Mouse (Mus musculus) kidney, adult 18-20 months (tissue): Measurements from ENCODE around the gene Dclk2.

Experiments used
- DNase-seq: peaks from one replicate; pipeline ENCODE4 v3.0.0; 2021

Dclk2 gene

GRCm38 (mm10) chr3:86887512-86887911 lies 33.1 kb downstream of the Dclk2 start:
- no peak for DNase-seq

GRCm38 (mm10) chr3:86885180-86885579 lies 35.5 kb downstream of the Dclk2 start:
- DNase-seq, result no peak

- no peak for DNase-seq
These were observed 36.2 kb downstream of the Dclk2 start for GRCm38 (mm10) chr3:86884481-86884880.

- no peak for DNase-seq
These were observed 36.7 kb downstream of the Dclk2 start for GRCm38 (mm10) chr3:86883985-86884384.

- DNase-seq, result no peak
These were observed 44.7 kb downstream of the Dclk2 start for GRCm38 (mm10) chr3:86875912-86876311.

- peak; percentile 6 for DNase-seq
These were observed 47.5 kb downstream of the Dclk2 start for GRCm38 (mm10) chr3:86873092-86873600.

- no peak for DNase-seq
These were observed 49.7 kb downstream of the Dclk2 start for GRCm38 (mm10) chr3:86870952-86871351.

GRCm38 (mm10) chr3:86870411-86870810 lies 50.2 kb downstream of the Dclk2 start:
- no peak for DNase-seq

- DNase-seq, result no peak
These were observed 51.9 kb downstream of the Dclk2 start for GRCm38 (mm10) chr3:86868721-86869120.

DNA sequence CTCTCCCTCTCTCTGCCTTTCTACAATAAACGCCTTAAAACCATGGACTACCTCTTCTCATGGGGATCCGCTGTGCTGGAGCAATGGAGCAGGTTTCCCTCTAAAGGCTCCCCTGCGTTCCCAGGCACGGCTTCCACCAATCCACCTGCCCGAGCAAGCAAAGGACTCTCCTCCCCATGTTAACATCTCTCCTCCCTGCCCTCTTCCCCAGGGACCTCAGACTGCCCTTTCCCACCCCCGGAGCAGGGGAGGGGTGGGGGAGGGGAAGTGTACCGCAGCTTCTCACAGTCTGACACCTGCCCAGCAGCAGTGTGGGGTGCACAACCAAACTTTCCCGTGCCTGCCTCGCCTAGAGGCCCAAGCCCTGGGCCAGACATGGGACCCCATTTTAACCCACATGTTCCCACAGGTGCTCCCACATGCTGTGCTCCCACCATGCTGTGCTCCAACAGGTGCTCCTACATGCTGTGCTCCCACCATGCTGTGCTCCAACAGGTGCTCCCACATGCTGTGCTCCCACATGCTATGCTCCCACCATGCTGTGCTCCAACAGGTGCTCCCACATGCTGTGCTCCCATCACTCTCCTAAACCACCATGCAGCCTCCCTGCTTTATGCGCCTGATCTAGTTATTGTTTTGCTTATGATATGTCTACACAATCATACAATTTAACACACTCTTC lies 57.2 kb downstream of the Dclk2 start:
- DNase-seq, result no peak

DNA sequence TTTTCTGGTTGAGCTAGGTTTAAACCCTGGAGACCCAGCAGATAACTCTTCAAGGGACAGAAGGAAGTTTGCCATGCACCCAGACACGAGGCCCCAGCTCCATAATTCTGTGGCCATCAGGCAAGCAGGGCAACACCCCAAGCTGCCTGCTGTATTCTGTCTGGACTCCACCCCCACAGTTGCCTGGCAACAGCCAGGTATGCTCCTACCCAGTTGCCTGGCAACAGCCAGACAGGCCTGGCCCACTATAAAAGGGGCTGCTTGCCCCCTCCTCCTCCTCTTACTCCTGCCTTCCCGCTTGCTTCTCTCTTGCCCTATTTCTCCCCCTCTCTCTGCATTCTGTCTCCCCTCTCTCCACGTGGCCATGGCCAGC lies 57.7 kb downstream of the Dclk2 start:
- no peak for DNase-seq

GRCm38 (mm10) chr3:86862245-86862938 lies 58.3 kb downstream of the Dclk2 start:
- DNase-seq, result no peak

GRCm38 (mm10) chr3:86859791-86860190 lies 60.9 kb downstream of the Dclk2 start:
- DNase-seq, result no peak

- DNase-seq, result no peak
These were observed 62.0 kb downstream of the Dclk2 start for GRCm38 (mm10) chr3:86858699-86859098.

- no peak for DNase-seq
These were observed 62.7 kb downstream of the Dclk2 start for GRCm38 (mm10) chr3:86857833-86858398.

- no peak for DNase-seq
These were observed 67.8 kb downstream of the Dclk2 start for GRCm38 (mm10) chr3:86852867-86853266.

- no peak for DNase-seq
These were observed 69.5 kb downstream of the Dclk2 start for GRCm38 (mm10) chr3:86851131-86851530.

DNA sequence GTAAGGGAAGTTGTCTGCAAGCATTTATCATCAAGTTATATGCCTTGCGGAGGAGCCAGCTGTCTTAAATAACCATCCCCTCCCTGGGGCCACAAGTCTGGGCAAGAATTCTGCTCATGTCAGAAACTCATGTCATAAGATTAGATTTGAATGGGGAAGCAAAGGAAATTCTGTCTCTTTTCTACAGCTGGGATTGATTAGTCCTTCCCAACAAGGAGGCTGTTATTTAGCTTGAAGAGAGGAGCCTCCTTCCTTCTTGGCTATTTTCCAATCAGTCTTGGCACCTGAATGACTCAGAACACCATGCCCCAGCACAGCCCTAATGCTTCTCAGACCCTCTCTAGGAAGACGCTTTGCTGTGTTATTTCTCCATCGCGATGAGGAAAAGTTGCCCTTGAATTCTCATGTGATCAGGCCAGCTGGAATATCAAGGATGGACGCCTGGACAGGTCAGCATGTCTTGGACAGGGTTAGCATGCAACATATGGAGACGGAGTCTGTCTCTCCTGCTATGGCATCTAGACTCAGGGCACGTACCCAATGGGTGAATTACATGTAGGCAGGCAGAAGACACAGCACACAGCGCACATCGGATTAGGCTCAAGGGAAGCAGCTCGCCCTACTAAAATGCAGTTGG lies 70.1 kb downstream of the Dclk2 start:
- DNase-seq, result no peak

DNA sequence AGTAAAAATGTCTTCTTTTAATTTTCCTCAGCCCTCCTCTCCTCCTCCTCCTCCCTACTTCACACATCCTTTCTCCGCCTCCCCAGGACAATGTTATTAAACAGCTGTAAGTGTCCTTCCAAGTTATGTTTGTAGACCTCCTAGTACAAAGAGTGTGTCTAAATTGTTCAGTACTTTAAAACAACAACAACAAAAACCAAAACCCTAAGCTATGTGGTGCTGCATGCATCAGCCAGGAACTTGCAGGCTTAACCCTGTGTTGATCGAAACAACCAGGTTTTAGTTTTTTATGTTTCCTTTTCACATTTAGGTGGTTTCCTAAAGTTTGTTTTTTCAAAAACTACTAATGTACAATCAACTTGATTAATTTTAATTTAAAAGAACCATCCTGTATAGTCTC lies 71.3 kb downstream of the Dclk2 start:
- DNase-seq, result no peak

DNA sequence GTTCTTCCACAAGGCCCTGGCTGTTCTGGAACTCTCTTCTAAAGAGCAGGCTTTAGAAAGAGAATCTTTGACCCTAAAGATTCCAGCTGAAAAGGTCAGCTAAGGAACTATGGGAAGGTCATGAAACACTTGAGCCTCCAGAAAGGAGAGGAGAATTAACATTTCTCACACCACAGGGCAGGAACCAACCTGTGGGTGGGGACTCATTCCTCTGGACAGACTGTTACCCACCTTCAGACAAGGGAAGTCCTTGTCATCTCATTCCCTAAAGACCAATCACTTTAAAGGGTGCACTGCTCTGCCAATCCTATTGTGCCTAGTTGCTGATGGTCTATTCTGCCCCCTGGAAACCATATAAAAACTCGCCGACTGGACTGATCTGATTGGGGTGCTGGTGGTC lies 73.1 kb downstream of the Dclk2 start:
- no peak for DNase-seq

GRCm38 (mm10) chr3:86846036-86846435 lies 74.6 kb downstream of the Dclk2 start:
- DNase-seq, result no peak

DNA sequence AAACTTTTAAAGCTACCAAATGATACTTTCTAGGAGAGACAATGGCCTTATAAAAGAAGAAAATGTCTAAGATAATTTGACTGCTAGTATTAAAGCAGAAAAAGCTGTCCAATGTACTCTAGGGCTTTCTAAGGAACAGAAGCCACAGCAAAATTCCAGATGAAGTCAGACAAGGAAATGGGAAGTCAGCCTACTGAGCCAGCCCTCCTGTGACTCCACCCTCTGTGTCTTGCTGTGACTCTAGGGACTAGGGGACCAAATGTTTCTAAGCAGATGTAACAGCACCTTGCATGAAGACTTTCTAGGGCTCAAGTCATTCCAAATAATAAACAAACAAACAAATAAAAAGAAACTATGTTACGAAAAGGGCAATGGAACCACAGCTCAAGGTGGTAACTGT lies 75.1 kb downstream of the Dclk2 start:
- no peak for DNase-seq

DNA sequence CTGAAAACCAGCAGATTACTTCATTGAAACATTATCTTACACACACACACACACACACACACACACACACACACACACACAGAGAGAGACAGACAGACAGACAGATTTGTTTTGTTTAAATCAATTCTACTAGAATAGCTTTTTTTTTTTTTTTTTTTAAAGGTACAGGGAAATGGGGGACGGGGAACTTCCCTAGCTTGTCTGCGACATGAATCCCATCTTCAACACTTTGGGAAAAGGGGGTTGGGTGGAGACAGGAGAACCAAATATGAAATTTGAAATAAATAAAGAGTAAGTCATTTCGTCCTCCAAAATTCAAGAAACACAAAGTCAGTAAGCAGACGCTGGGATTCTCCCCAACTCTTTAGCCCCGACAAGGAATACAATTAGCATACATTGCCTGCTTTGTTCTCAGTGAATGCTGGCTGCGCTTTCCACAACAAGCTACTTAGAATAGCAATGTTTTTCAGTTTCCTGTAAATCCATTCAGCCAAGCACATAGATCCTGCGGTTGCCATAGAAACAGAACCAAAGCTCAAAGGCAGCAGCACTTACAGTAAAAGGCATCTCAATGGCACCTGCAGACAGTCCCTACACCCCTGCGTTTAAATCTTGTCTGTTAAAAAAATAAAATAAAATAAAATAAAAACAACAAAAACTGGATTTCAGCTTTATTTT lies 75.7 kb downstream of the Dclk2 start:
- no peak for DNase-seq
